In the genomic region with DNA sequence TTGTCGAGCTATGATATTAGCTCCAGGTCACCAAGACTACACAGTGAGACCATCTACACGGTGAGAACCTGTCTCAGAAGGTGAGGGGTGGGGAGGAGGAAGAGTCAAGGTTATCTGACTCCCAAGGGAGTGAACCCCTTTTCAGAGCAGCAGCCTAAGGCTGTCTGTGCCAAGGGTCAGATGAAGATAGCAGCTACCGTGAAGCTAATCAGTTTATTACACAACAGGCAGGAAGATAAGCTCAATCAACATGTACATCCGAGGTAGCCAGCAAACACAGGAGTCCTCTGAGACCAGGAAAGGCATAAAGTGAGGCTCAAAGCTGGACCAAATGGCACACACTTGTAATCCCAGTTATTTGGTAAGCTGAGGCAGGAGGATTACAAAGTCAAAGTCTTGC, we compare ENCODE assay signal across 29 mouse cellular contexts. TPM values are rescaled to one million over a fixed set of nuclear protein-coding genes. Genes with fewer than 3 reads are reported as not detected.
DNase-seq lines count a peak whose midpoint lies in the region; ATAC-seq and TF ChIP-seq lines count a peak whose summit lies in the region.
"Had no signal": no experiment of that assay in that cellular context is flagged by ENCODE, and none has a peak within 500 bp of the region (broad histone marks: within the 10 kb centered on the region; RNA-seq: fewer than 3 reads in every experiment).

No protein-coding gene starts in this region.

- no peak for TF ChIP-seq CTCF in thymus, adult 2 months (IDR thresholded peaks at IDR 0.05; ENCODE audit: borderline replicate concordance, control insufficient read depth, extremely low read depth, insufficient read depth, low read length, poor library complexity)

- H3K4me3 ChIP-seq in intestine, embryonic 15.5 days (replicated peaks) = no peak overlapping the region
- no peak overlapping the region for H3K4me3 ChIP-seq in intestine, embryonic 16.5 days (ENCODE audit: low read length)
- no peak overlapping the region for H3K4me3 ChIP-seq in liver, embryonic 12.5 days
- no peak overlapping the region for H3K4me3 ChIP-seq in liver, embryonic 16.5 days (ENCODE audit: low read depth, low read length)
- no peak overlapping the region for H3K4me3 ChIP-seq in midbrain, embryonic 16.5 days (ENCODE audit: low read depth, low read length)
- H3K4me3 ChIP-seq in limb, embryonic 10.5 days = no peak overlapping the region
- H3K4me3 ChIP-seq in thymus, adult 2 months (ENCODE audit: control insufficient read depth, insufficient read depth, low read length) = no peak overlapping the region
- H3K4me3 ChIP-seq: embryonic facial prominence, embryonic 12.5 days; erythroblast, embryonic 14.5 days; forebrain, embryonic 12.5 days; gastrocnemius, adult 2 months; hindbrain, embryonic 12.5 days; hindbrain, embryonic 15.5 days had no signal

- no peaks in the 10 kb centered on the region for H3K27me3 ChIP-seq in intestine, embryonic 15.5 days (replicated peaks)
- no peaks in the 10 kb centered on the region for H3K27me3 ChIP-seq in intestine, embryonic 16.5 days (replicated peaks; ENCODE audit: control insufficient read depth, insufficient read depth, low read length)
- peaks cover 13% of the 10 kb centered on the region for H3K27me3 ChIP-seq in liver, embryonic 12.5 days (replicated peaks)
- no peaks in the 10 kb centered on the region for H3K27me3 ChIP-seq in liver, embryonic 16.5 days (ENCODE audit: control insufficient read depth, insufficient read depth, low read depth, low read length)
- peaks cover 3% of the 10 kb centered on the region for H3K27me3 ChIP-seq in midbrain, embryonic 16.5 days (ENCODE audit: control insufficient read depth, insufficient read depth, low read depth, low read length)
- H3K27me3 ChIP-seq in limb, embryonic 10.5 days (ENCODE audit: low read depth, poor library complexity, severe bottlenecking) = peaks cover 11% of the 10 kb centered on the region; the same call in 1 of the 2 replicates
- H3K27me3 ChIP-seq in thymus, adult 2 months (ENCODE audit: control insufficient read depth, insufficient read depth, low read length) = no peaks in the 10 kb centered on the region
- H3K27me3 ChIP-seq: embryonic facial prominence, embryonic 12.5 days had no signal

- H3K36me3 ChIP-seq in intestine, embryonic 15.5 days = peaks cover 13% of the 10 kb centered on the region; the same call in 1 of the 2 replicates
- 0 out of 2 replicates have a peak, but pooled peaks cover 8% of the 10 kb centered on the region for H3K36me3 ChIP-seq in intestine, embryonic 16.5 days (ENCODE audit: control insufficient read depth, insufficient read depth, low read length)
- H3K36me3 ChIP-seq in liver, embryonic 12.5 days = peaks cover 20% of the 10 kb centered on the region
- peaks cover 4% of the 10 kb centered on the region; the same call in 1 of the 2 replicates for H3K36me3 ChIP-seq in liver, embryonic 16.5 days (ENCODE audit: control insufficient read depth, insufficient read depth)
- H3K36me3 ChIP-seq in midbrain, embryonic 16.5 days (ENCODE audit: control insufficient read depth, insufficient read depth, low read length) = peaks cover 9% of the 10 kb centered on the region
- H3K36me3 ChIP-seq in limb, embryonic 10.5 days = peaks cover 43% of the 10 kb centered on the region
- peaks cover 2% of the 10 kb centered on the region; the same call in 1 of the 2 replicates for H3K36me3 ChIP-seq in thymus, adult 2 months (ENCODE audit: control insufficient read depth, insufficient read depth, low read length)

- DNase-seq in lung, postnatal 10 days = no peak
- DNase-seq in limb, embryonic 10.5 days (ENCODE audit: low spot score) = no peak
- no peak for DNase-seq in thymus, adult 2 months
- DNase-seq: adrenal gland, adult 2 months; adrenal gland, postnatal 25 days; cerebellum, adult 11-12 months; cerebellum, adult 8-10 months; cerebellum, postnatal 36 days; gastrocnemius, adult 2 months; gastrocnemius, postnatal 14 days; heart, adult 11 months had no signal

- peak; percentile 68 for ATAC-seq in intestine, embryonic 15.5 days
- peak; percentile 74 for ATAC-seq in intestine, embryonic 16.5 days
- ATAC-seq in liver, embryonic 12.5 days = peak; percentile 54
- ATAC-seq in liver, embryonic 16.5 days (ENCODE audit: low read depth) = peak; percentile 71
- ATAC-seq in midbrain, embryonic 16.5 days = no peak
- ATAC-seq: CD4-positive, CD25-positive, alpha-beta regulatory T cell, adult 4 months; forebrain, embryonic 16.5 days had no signal

- H3K27ac ChIP-seq in intestine, embryonic 15.5 days = no peak overlapping the region
- no peak overlapping the region for H3K27ac ChIP-seq in intestine, embryonic 16.5 days (ENCODE audit: low read length)
- H3K27ac ChIP-seq in liver, embryonic 12.5 days = no peak overlapping the region
- H3K27ac ChIP-seq in liver, embryonic 16.5 days (ENCODE audit: low read length) = no peak overlapping the region
- no peak overlapping the region for H3K27ac ChIP-seq in midbrain, embryonic 16.5 days (ENCODE audit: low read length)
- H3K27ac ChIP-seq in limb, embryonic 10.5 days = no peak overlapping the region
- H3K27ac ChIP-seq in thymus, adult 2 months (ENCODE audit: control insufficient read depth, insufficient read depth, low read length) = no peak overlapping the region
- H3K27ac ChIP-seq: embryonic facial prominence, embryonic 12.5 days; forebrain, embryonic 12.5 days; gastrocnemius, adult 2 months; hindbrain, embryonic 12.5 days; hindbrain, embryonic 15.5 days had no signal

- H3K9ac ChIP-seq in intestine, embryonic 15.5 days = no peak overlapping the region
- H3K9ac ChIP-seq in intestine, embryonic 16.5 days (ENCODE audit: low read depth, low read length) = no peak overlapping the region
- H3K9ac ChIP-seq in liver, embryonic 12.5 days = no peak overlapping the region
- H3K9ac ChIP-seq in liver, embryonic 16.5 days (ENCODE audit: low read depth, low read length) = no peak overlapping the region
- H3K9ac ChIP-seq in midbrain, embryonic 16.5 days (ENCODE audit: low read depth, low read length) = no peak overlapping the region
- H3K9ac ChIP-seq: embryonic facial prominence, embryonic 12.5 days; forebrain, embryonic 12.5 days; hindbrain, embryonic 12.5 days; hindbrain, embryonic 15.5 days had no signal

- 45% methylated on average over 4 of the region's 4 CpGs for WGBS in intestine, embryonic 15.5 days
- 39% methylated on average over 4 of the region's 4 CpGs for WGBS in intestine, embryonic 16.5 days
- WGBS in liver, embryonic 12.5 days (ENCODE audit: insufficient replicate concordance) = 17% methylated on average over 4 of the region's 4 CpGs
- 12% methylated on average over 4 of the region's 4 CpGs for WGBS in liver, embryonic 16.5 days (ENCODE audit: insufficient replicate concordance)
- WGBS in midbrain, embryonic 16.5 days = 72% methylated on average over 4 of the region's 4 CpGs
- WGBS in limb, embryonic 10.5 days = 64% methylated on average over 4 of the region's 4 CpGs
- WGBS in thymus, adult 2 months = 73% methylated on average over 4 of the region's 4 CpGs

- TF ChIP-seq POLR2A in thymus, adult 2 months (IDR thresholded peaks at IDR 0.05; ENCODE audit: control insufficient read depth, extremely low read depth, insufficient read depth, low read length, poor library complexity) = no peak

- no peak overlapping the region for H3K4me2 ChIP-seq in intestine, embryonic 15.5 days (replicated peaks)
- no peak overlapping the region for H3K4me2 ChIP-seq in intestine, embryonic 16.5 days (ENCODE audit: low read depth, low read length)
- H3K4me2 ChIP-seq in liver, embryonic 12.5 days = no peak overlapping the region
- H3K4me2 ChIP-seq in liver, embryonic 16.5 days (ENCODE audit: low read depth, low read length) = no peak overlapping the region
- no peak overlapping the region for H3K4me2 ChIP-seq in midbrain, embryonic 16.5 days (ENCODE audit: low read length)
- H3K4me2 ChIP-seq: embryonic facial prominence, embryonic 12.5 days; forebrain, embryonic 12.5 days; heart, embryonic 11.5 days; hindbrain, embryonic 12.5 days; hindbrain, embryonic 15.5 days had no signal

- no peaks in the 10 kb centered on the region for H3K4me1 ChIP-seq in intestine, embryonic 15.5 days (replicated peaks)
- H3K4me1 ChIP-seq in intestine, embryonic 16.5 days (ENCODE audit: control insufficient read depth, insufficient read depth, low read length) = no peaks in the 10 kb centered on the region
- H3K4me1 ChIP-seq in liver, embryonic 12.5 days = peaks cover 23% of the 10 kb centered on the region
- H3K4me1 ChIP-seq in liver, embryonic 16.5 days (ENCODE audit: control insufficient read depth, low read depth, low read length) = peaks cover 8% of the 10 kb centered on the region; the same call in 1 of the 2 replicates
- H3K4me1 ChIP-seq in midbrain, embryonic 16.5 days (ENCODE audit: control insufficient read depth, insufficient read depth, low read length) = no peaks in the 10 kb centered on the region
- H3K4me1 ChIP-seq in limb, embryonic 10.5 days = peaks cover 33% of the 10 kb centered on the region
- H3K4me1 ChIP-seq in thymus, adult 2 months (replicated peaks; ENCODE audit: control insufficient read depth, insufficient read depth, low read length) = no peaks in the 10 kb centered on the region
- H3K4me1 ChIP-seq: forebrain, embryonic 12.5 days; hindbrain, embryonic 12.5 days; hindbrain, embryonic 15.5 days had no signal

- H3K9me3 ChIP-seq in intestine, embryonic 15.5 days = no peaks in the 10 kb centered on the region
- no peaks in the 10 kb centered on the region for H3K9me3 ChIP-seq in intestine, embryonic 16.5 days (ENCODE audit: control insufficient read depth, low read length)
- no peaks in the 10 kb centered on the region for H3K9me3 ChIP-seq in liver, embryonic 12.5 days (replicated peaks)
- no peaks in the 10 kb centered on the region for H3K9me3 ChIP-seq in liver, embryonic 16.5 days (replicated peaks; ENCODE audit: control insufficient read depth, low read length)
- H3K9me3 ChIP-seq in midbrain, embryonic 16.5 days (replicated peaks; ENCODE audit: control insufficient read depth, low read length, poor library complexity, severe bottlenecking) = no peaks in the 10 kb centered on the region
- no peaks in the 10 kb centered on the region for H3K9me3 ChIP-seq in limb, embryonic 10.5 days (replicated peaks)
- H3K9me3 ChIP-seq: embryonic facial prominence, embryonic 12.5 days; forebrain, embryonic 12.5 days; hindbrain, embryonic 12.5 days; hindbrain, embryonic 15.5 days had no signal

RNA-seq across cellular contexts. Expression of gene Alx3, which starts 14.0 kb away (rescaled TPM):
- 0.13 TPM in 1 of 2 replicates, not detected in the other for polyA plus RNA-seq in intestine, embryonic 15.5 days (2015; fragmentation: Nextera tagmentation; extraction: Ambion mirVana)
- polyA plus RNA-seq in intestine, embryonic 16.5 days (2015; fragmentation: Nextera tagmentation; extraction: Ambion mirVana) = not detected in 2 replicates
- 0.69 and 0.76 TPM in 2 replicates for polyA plus RNA-seq in liver, embryonic 12.5 days (2016; fragmentation: Nextera tagmentation; extraction: Ambion mirVana)
- 0.09 TPM in 1 of 2 replicates, not detected in the other for polyA plus RNA-seq in liver, embryonic 16.5 days (2015; fragmentation: Nextera tagmentation; extraction: Ambion mirVana)
- polyA plus RNA-seq in midbrain, embryonic 16.5 days (2015; fragmentation: Nextera tagmentation; extraction: Ambion mirVana) = 1.0 and 1.5 TPM in 2 replicates
- polyA plus RNA-seq in limb, embryonic 10.5 days (2016; fragmentation: Nextera tagmentation; extraction: Ambion mirVana) = 31.1 and 37.4 TPM in 2 replicates
- 0.20 and 0.27 TPM in 2 replicates for polyA plus RNA-seq in thymus, adult 2 months (2012; rRNA removed)
- polyA plus RNA-seq: adrenal gland, adult 2 months; C2C12; CD4-positive, CD25-positive, alpha-beta regulatory T cell, adult 4 months; erythroblast, embryonic 14.5 days; heart, embryonic 14.5 days; heart, postnatal 0 days had no signal

RNA-seq across cellular contexts. Expression of gene Gm10961, which starts 22.3 kb away (rescaled TPM):
- polyA plus RNA-seq in intestine, embryonic 15.5 days (2015; fragmentation: Nextera tagmentation; extraction: Ambion mirVana) = not detected in 2 replicates
- not detected in 2 replicates for polyA plus RNA-seq in intestine, embryonic 16.5 days (2015; fragmentation: Nextera tagmentation; extraction: Ambion mirVana)
- polyA plus RNA-seq in liver, embryonic 12.5 days (2016; fragmentation: Nextera tagmentation; extraction: Ambion mirVana) = not detected in 2 replicates
- not detected in 2 replicates for polyA plus RNA-seq in liver, embryonic 16.5 days (2015; fragmentation: Nextera tagmentation; extraction: Ambion mirVana)
- not detected in 2 replicates for polyA plus RNA-seq in midbrain, embryonic 16.5 days (2015; fragmentation: Nextera tagmentation; extraction: Ambion mirVana)
- not detected in 2 replicates for polyA plus RNA-seq in limb, embryonic 10.5 days (2016; fragmentation: Nextera tagmentation; extraction: Ambion mirVana)
- not detected in 2 replicates for polyA plus RNA-seq in thymus, adult 2 months (2012; rRNA removed)
- polyA plus RNA-seq: adrenal gland, adult 2 months; brain, embryonic 14.5 days; C2C12; CD4-positive, CD25-positive, alpha-beta regulatory T cell, adult 4 months; cortical plate, adult 2 months; embryonic facial prominence, embryonic 12.5 days; erythroblast, embryonic 14.5 days; forebrain, embryonic 12.5 days; forebrain, embryonic 16.5 days; heart, embryonic 11.5 days; heart, embryonic 14.5 days; heart, postnatal 0 days; hindbrain, embryonic 12.5 days; hindbrain, embryonic 15.5 days had no signal

RNA-seq across cellular contexts. Expression of gene Strip1, which starts 22.7 kb away (rescaled TPM):
- polyA plus RNA-seq in intestine, embryonic 15.5 days (2015; fragmentation: Nextera tagmentation; extraction: Ambion mirVana) = 37.3 and 39.0 TPM in 2 replicates
- 29.3 and 31.7 TPM in 2 replicates for polyA plus RNA-seq in intestine, embryonic 16.5 days (2015; fragmentation: Nextera tagmentation; extraction: Ambion mirVana)
- polyA plus RNA-seq in liver, embryonic 12.5 days (2016; fragmentation: Nextera tagmentation; extraction: Ambion mirVana) = 17.0 and 19.0 TPM in 2 replicates
- 8.6 and 8.7 TPM in 2 replicates for polyA plus RNA-seq in liver, embryonic 16.5 days (2015; fragmentation: Nextera tagmentation; extraction: Ambion mirVana)
- polyA plus RNA-seq in midbrain, embryonic 16.5 days (2015; fragmentation: Nextera tagmentation; extraction: Ambion mirVana) = 154 and 160 TPM in 2 replicates
- 66.4 and 78.1 TPM in 2 replicates for polyA plus RNA-seq in limb, embryonic 10.5 days (2016; fragmentation: Nextera tagmentation; extraction: Ambion mirVana)
- polyA plus RNA-seq in thymus, adult 2 months (2012; rRNA removed) = 75.7 and 86.7 TPM in 2 replicates

RNA-seq across cellular contexts. Expression of gene Ubl4b, which starts 53.9 kb away (rescaled TPM):
- not detected in 2 replicates for polyA plus RNA-seq in intestine, embryonic 15.5 days (2015; fragmentation: Nextera tagmentation; extraction: Ambion mirVana)
- not detected in 2 replicates for polyA plus RNA-seq in intestine, embryonic 16.5 days (2015; fragmentation: Nextera tagmentation; extraction: Ambion mirVana)
- not detected in 2 replicates for polyA plus RNA-seq in liver, embryonic 12.5 days (2016; fragmentation: Nextera tagmentation; extraction: Ambion mirVana)
- polyA plus RNA-seq in liver, embryonic 16.5 days (2015; fragmentation: Nextera tagmentation; extraction: Ambion mirVana) = not detected in 2 replicates
- not detected in 2 replicates for polyA plus RNA-seq in midbrain, embryonic 16.5 days (2015; fragmentation: Nextera tagmentation; extraction: Ambion mirVana)
- 0.76 and 0.98 TPM in 2 replicates for polyA plus RNA-seq in limb, embryonic 10.5 days (2016; fragmentation: Nextera tagmentation; extraction: Ambion mirVana)
- 0.07 and 0.09 TPM in 2 replicates for polyA plus RNA-seq in thymus, adult 2 months (2012; rRNA removed)
- polyA plus RNA-seq: adrenal gland, adult 2 months; brain, embryonic 14.5 days; C2C12; CD4-positive, CD25-positive, alpha-beta regulatory T cell, adult 4 months; cortical plate, adult 2 months; erythroblast, embryonic 14.5 days; forebrain, embryonic 16.5 days; heart, embryonic 11.5 days; heart, embryonic 14.5 days; heart, postnatal 0 days; hindbrain, embryonic 12.5 days; hindbrain, embryonic 15.5 days had no signal

Comparison
In these comparisons a context has a peak if more than half of its experiments do, and no peak if none do; other contexts are left out.
1. RNA of gene Alx3, which starts 14.0 kb away (polyA plus RNA-seq): 31.1 to 37.4 TPM in limb, embryonic 10.5 days; 1.0 to 1.5 TPM in midbrain, embryonic 16.5 days, 0.69 to 0.76 TPM in liver, embryonic 12.5 days, 0.20 to 0.27 TPM in thymus, adult 2 months, 0.13 TPM in intestine, embryonic 15.5 days, 0.09 TPM in liver, embryonic 16.5 days and not detected in intestine, embryonic 16.5 days; every median in the first group is over 10 times any median in the second.